Mouse (Mus musculus): ENCODE measurements at regions not wholly inside any gene's neighbourhood (a gene's known extent, or its start where the extent isn't known, plus 50 kb on each side); places are given as distances from the start of the nearest gene placed in this dataset.

DNA sequence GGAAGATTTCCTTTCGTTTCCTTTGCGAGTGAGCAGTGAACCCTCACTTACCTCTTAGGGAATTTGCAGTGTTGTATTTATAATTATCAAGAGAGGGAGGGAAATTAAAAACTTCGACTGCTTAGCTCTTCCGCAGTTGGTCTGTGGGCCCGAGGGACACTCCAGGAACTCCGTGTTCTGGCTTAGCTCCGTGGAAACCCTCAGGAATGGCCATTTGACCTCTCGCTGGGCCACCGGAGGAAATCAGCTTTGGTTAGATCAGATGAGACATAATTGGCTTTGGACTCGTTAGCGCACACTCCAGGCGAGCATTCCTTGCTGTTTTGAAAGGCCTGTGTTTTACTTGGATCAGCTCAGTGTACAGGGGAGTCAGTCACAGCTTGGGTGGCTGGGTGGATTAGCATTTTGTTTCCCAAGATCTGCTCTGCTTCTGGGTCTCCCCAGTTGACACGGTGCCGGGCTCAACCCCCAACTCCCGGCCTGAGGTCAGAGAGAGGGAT lies 74.9 kb upstream of the Shisa3 start:
- 0 out of 2 replicates have a peak overlapping the region, but pooled peaks have one; percentile 8 for H3K4me3 ChIP-seq (ENCODE audit: low read depth, low read length)
- H3K4me2 ChIP-seq (ENCODE audit: low read depth, low read length) = peak overlapping the region; percentile 29; the same call in 1 of the 2 replicates
- no peak overlapping the region for H3K27ac ChIP-seq (ENCODE audit: low read depth, low read length)
- H3K9ac ChIP-seq (replicated peaks; ENCODE audit: low read depth, low read length) = no peak overlapping the region
- no peaks in the 10 kb centered on the region for H3K27me3 ChIP-seq (ENCODE audit: control insufficient read depth, insufficient read depth, low read length)
- no peaks in the 10 kb centered on the region for H3K4me1 ChIP-seq (ENCODE audit: control insufficient read depth, insufficient read depth, low read length)
- no peaks in the 10 kb centered on the region for H3K9me3 ChIP-seq (ENCODE audit: control insufficient read depth, low read length)
- 42% methylated on average over 15 of the region's 15 CpGs for WGBS
- peak; percentile 22; the same call in 1 of the 2 replicates for ATAC-seq (ENCODE audit: low read depth)
- H3K36me3 ChIP-seq (ENCODE audit: control insufficient read depth, insufficient read depth, low read length) = no peaks in the 10 kb centered on the region

GRCm38 (mm10) chr5:67534056-67534455 lies 73.6 kb upstream of the Shisa3 start:
- 82% methylated on average over 7 of the region's 7 CpGs for WGBS
- H3K27ac ChIP-seq (ENCODE audit: low read depth, low read length) = no peak overlapping the region
- no peaks in the 10 kb centered on the region for H3K4me1 ChIP-seq (ENCODE audit: control insufficient read depth, insufficient read depth, low read length)
- no peak overlapping the region for H3K4me3 ChIP-seq (ENCODE audit: low read depth, low read length)
- H3K4me2 ChIP-seq (ENCODE audit: low read depth, low read length) = no peak overlapping the region
- H3K27me3 ChIP-seq (ENCODE audit: control insufficient read depth, insufficient read depth, low read length) = no peaks in the 10 kb centered on the region
- ATAC-seq (ENCODE audit: low read depth) = no peak
- no peak overlapping the region for H3K9ac ChIP-seq (replicated peaks; ENCODE audit: low read depth, low read length)
- no peaks in the 10 kb centered on the region for H3K36me3 ChIP-seq (ENCODE audit: control insufficient read depth, insufficient read depth, low read length)
- no peaks in the 10 kb centered on the region for H3K9me3 ChIP-seq (ENCODE audit: control insufficient read depth, low read length)

GRCm38 (mm10) chr5:67537990-67538389 lies 69.7 kb upstream of the Shisa3 start:
- no peak for ATAC-seq (ENCODE audit: low read depth)
- Histone ChIP-seq H3K9me3 (ENCODE audit: control insufficient read depth, low read length) (no peaks in the 10 kb centered on the region; the same call in 1 of the 2 replicates), H3K9ac (replicated peaks; ENCODE audit: low read depth, low read length) (no peak overlapping the region), H3K4me3 (ENCODE audit: low read depth, low read length) (no peak overlapping the region), H3K27me3 (ENCODE audit: control insufficient read depth, insufficient read depth, low read length) (no peaks in the 10 kb centered on the region), H3K36me3 (ENCODE audit: control insufficient read depth, insufficient read depth, low read length) (no peaks in the 10 kb centered on the region), H3K4me1 (ENCODE audit: control insufficient read depth, insufficient read depth, low read length) (no peaks in the 10 kb centered on the region), H3K4me2 (ENCODE audit: low read depth, low read length) (no peak overlapping the region), H3K27ac (ENCODE audit: low read depth, low read length) (no peak overlapping the region)
- WGBS = 75% methylated on average over 5 of the region's 5 CpGs

GRCm38 (mm10) chr5:67539591-67540238 lies 68.0 kb upstream of the Shisa3 start:
- 62% methylated on average over 8 of the region's 8 CpGs for WGBS
- no peak overlapping the region for H3K9ac ChIP-seq (replicated peaks; ENCODE audit: low read depth, low read length)
- H3K27ac ChIP-seq (ENCODE audit: low read depth, low read length) = no peak overlapping the region
- H3K36me3 ChIP-seq (ENCODE audit: control insufficient read depth, insufficient read depth, low read length) = no peaks in the 10 kb centered on the region
- no peaks in the 10 kb centered on the region for H3K4me1 ChIP-seq (ENCODE audit: control insufficient read depth, insufficient read depth, low read length)
- H3K9me3 ChIP-seq (ENCODE audit: control insufficient read depth, low read length) = no peaks in the 10 kb centered on the region; the same call in 1 of the 2 replicates
- no peak for ATAC-seq (ENCODE audit: low read depth)
- no peak overlapping the region for H3K4me3 ChIP-seq (ENCODE audit: low read depth, low read length)
- no peak overlapping the region for H3K4me2 ChIP-seq (ENCODE audit: low read depth, low read length)
- H3K27me3 ChIP-seq (ENCODE audit: control insufficient read depth, insufficient read depth, low read length) = no peaks in the 10 kb centered on the region

DNA sequence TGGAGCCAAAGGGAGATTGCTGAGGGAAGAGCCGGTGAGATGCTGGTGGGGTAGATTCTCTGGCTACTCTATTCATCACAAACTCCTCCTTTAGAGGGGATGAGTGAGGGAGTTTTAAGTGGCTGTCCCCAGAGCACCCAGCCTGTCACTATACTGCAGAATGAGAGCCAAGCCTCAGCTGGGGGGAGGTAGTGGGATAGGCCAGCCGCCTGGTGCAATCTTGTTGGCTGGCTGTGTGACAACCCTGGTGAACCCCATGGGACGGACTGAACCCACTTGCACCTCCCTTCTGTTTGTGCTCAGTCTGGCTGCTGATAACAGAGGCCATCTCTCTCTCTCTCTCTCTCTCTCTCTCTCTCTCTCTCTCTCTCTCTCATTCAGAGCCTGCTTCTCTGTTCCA lies 65.8 kb upstream of the Shisa3 start:
- ATAC-seq (ENCODE audit: low read depth) = peak; percentile 79; the same call in 1 of the 2 replicates
- Histone ChIP-seq H3K36me3 (ENCODE audit: control insufficient read depth, insufficient read depth, low read length) (no peaks in the 10 kb centered on the region), H3K4me1 (ENCODE audit: control insufficient read depth, insufficient read depth, low read length) (no peaks in the 10 kb centered on the region), H3K4me2 (ENCODE audit: low read depth, low read length) (no peak overlapping the region), H3K9me3 (ENCODE audit: control insufficient read depth, low read length) (no peaks in the 10 kb centered on the region; the same call in 1 of the 2 replicates), H3K27ac (ENCODE audit: low read depth, low read length) (no peak overlapping the region), H3K9ac (replicated peaks; ENCODE audit: low read depth, low read length) (no peak overlapping the region), H3K27me3 (ENCODE audit: control insufficient read depth, insufficient read depth, low read length) (no peaks in the 10 kb centered on the region), H3K4me3 (ENCODE audit: low read depth, low read length) (no peak overlapping the region)
- WGBS = 54% methylated on average over 3 of the region's 3 CpGs

GRCm38 (mm10) chr5:67544028-67544589 lies 63.6 kb upstream of the Shisa3 start:
- H3K9ac ChIP-seq (replicated peaks; ENCODE audit: low read depth, low read length) = no peak overlapping the region
- H3K4me1 ChIP-seq (ENCODE audit: control insufficient read depth, insufficient read depth, low read length) = no peaks in the 10 kb centered on the region
- H3K27me3 ChIP-seq (ENCODE audit: control insufficient read depth, insufficient read depth, low read length) = no peaks in the 10 kb centered on the region
- no peak overlapping the region for H3K27ac ChIP-seq (ENCODE audit: low read depth, low read length)
- H3K4me2 ChIP-seq (ENCODE audit: low read depth, low read length) = no peak overlapping the region
- H3K36me3 ChIP-seq (ENCODE audit: control insufficient read depth, insufficient read depth, low read length) = no peaks in the 10 kb centered on the region
- 72% methylated on average over 9 of the region's 9 CpGs for WGBS
- H3K4me3 ChIP-seq (ENCODE audit: low read depth, low read length) = no peak overlapping the region
- ATAC-seq (ENCODE audit: low read depth) = no peak
- no peaks in the 10 kb centered on the region; the same call in 1 of the 2 replicates for H3K9me3 ChIP-seq (ENCODE audit: control insufficient read depth, low read length)

DNA sequence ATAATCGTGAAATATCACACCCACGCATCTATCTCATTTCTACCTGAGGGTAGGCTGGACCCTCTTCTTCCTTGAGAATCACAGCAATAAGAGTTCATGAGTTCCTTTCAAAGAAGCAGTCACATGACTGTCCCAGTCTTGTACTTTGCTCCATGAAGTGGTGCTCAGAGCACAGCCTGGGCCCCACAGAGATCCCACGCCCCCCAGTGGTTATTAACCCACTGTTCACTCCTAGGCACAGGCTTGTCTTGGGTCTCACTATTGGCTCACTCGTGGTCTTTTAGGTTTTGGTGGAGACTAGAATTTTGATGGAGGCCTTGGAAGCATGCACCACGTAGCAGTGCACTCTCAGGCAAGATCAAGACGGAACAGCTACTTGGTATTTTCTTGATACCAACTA lies 57.4 kb upstream of the Shisa3 start:
- no peaks in the 10 kb centered on the region for H3K9me3 ChIP-seq (ENCODE audit: control insufficient read depth, low read length)
- H3K9ac ChIP-seq (replicated peaks; ENCODE audit: low read depth, low read length) = no peak overlapping the region
- no peaks in the 10 kb centered on the region for H3K4me1 ChIP-seq (ENCODE audit: control insufficient read depth, insufficient read depth, low read length)
- no peaks in the 10 kb centered on the region for H3K27me3 ChIP-seq (ENCODE audit: control insufficient read depth, insufficient read depth, low read length)
- no peak overlapping the region for H3K4me3 ChIP-seq (ENCODE audit: low read depth, low read length)
- H3K36me3 ChIP-seq (ENCODE audit: control insufficient read depth, insufficient read depth, low read length) = no peaks in the 10 kb centered on the region
- 97% methylated on average over 6 of the region's 6 CpGs for WGBS
- no peak for ATAC-seq (ENCODE audit: low read depth)
- H3K27ac ChIP-seq (ENCODE audit: low read depth, low read length) = no peak overlapping the region
- H3K4me2 ChIP-seq (ENCODE audit: low read depth, low read length) = no peak overlapping the region

DNA sequence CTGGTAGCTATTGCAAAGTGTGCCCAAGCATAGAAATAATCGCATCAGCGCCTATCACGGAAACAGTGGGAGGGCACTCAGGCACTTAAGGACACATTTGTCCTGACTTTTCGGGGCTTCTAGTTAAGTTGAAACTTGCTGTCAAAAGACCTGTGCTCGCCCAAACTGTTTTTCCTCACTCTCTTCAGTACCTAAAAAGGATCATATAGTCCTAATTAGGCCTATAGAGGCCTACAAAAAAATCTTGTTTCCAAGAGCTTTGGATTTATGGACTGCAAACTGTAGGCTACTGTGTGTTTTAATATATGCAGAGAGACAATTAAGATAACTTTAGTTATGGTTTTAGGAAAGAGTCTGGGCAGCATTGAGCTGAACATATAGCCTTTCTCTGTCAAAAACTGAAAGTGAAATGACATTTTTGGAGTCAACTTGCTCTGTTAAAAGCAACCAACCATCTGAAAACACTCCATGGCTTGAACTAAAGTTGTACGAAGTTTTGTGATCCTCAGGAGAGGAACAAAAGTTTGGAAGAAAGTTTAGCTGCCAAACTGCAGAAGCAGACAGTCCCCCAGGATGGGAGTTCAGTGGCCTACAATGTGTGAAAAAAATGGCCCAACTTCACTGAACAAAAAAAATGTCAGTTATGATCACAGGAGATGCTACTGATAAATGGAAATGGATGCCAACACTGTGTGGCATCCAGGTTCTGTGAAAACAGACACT lies 55.9 kb upstream of the Shisa3 start:
- H3K4me1 ChIP-seq (ENCODE audit: control insufficient read depth, insufficient read depth, low read length) = no peaks in the 10 kb centered on the region
- 86% methylated on average over 6 of the region's 6 CpGs for WGBS

DNA sequence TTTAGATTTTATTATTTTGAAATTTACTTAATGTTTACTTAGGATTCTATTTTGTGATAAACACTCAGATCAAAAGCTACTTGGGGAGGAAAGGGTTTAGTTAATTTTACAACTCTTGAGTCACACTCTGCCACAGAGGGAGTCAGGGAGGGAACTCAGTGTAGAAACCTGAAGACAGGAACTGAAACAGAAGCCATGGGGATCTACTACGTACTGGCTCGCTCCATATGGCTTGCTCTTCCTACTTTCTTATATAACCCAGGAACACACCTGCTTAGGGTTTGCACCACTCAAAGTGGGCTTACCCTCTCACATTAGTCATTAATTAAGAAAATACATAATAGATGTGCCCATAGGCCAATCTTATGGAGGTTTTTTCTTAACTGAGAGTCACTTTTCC lies 54.8 kb upstream of the Shisa3 start:
- Histone ChIP-seq H3K4me3 (ENCODE audit: low read depth, low read length) (no peak overlapping the region), H3K27me3 (ENCODE audit: control insufficient read depth, insufficient read depth, low read length) (no peaks in the 10 kb centered on the region), H3K4me2 (ENCODE audit: low read depth, low read length) (no peak overlapping the region), H3K27ac (ENCODE audit: low read depth, low read length) (no peak overlapping the region), H3K9me3 (ENCODE audit: control insufficient read depth, low read length) (no peaks in the 10 kb centered on the region), H3K4me1 (ENCODE audit: control insufficient read depth, insufficient read depth, low read length) (no peaks in the 10 kb centered on the region), H3K36me3 (ENCODE audit: control insufficient read depth, insufficient read depth, low read length) (no peaks in the 10 kb centered on the region), H3K9ac (replicated peaks; ENCODE audit: low read depth, low read length) (no peak overlapping the region)
- WGBS = 88% methylated on average over 2 of the region's 2 CpGs
- no peak for ATAC-seq (ENCODE audit: low read depth)

More for the DNA sequence above, 55.9 kb upstream of the Shisa3 start:
- no peak overlapping the region for H3K4me3 ChIP-seq (ENCODE audit: low read depth, low read length)
- H3K9ac ChIP-seq (replicated peaks; ENCODE audit: low read depth, low read length) = no peak overlapping the region
- H3K9me3 ChIP-seq (ENCODE audit: control insufficient read depth, low read length) = no peaks in the 10 kb centered on the region
- H3K27me3 ChIP-seq (ENCODE audit: control insufficient read depth, insufficient read depth, low read length) = no peaks in the 10 kb centered on the region
- no peak overlapping the region for H3K4me2 ChIP-seq (ENCODE audit: low read depth, low read length)
- H3K27ac ChIP-seq (ENCODE audit: low read depth, low read length) = no peak overlapping the region
- H3K36me3 ChIP-seq (ENCODE audit: control insufficient read depth, insufficient read depth, low read length) = no peaks in the 10 kb centered on the region
- ATAC-seq (ENCODE audit: low read depth) = no peak
